Mouse (Mus musculus): ENCODE data around the gene Rpl22.

The Rpl22 gene

GRCm38 (mm10) chr4:152296874-152297861 lies 28.4 kb upstream of the Rpl22 start, which contains the start of gene Icmt:
Gene Icmt (plus strand): TSS chr4:152297227.
- peak; percentile 98 for DNase-seq (ENCODE audit: low read depth, low spot score)

DNA sequence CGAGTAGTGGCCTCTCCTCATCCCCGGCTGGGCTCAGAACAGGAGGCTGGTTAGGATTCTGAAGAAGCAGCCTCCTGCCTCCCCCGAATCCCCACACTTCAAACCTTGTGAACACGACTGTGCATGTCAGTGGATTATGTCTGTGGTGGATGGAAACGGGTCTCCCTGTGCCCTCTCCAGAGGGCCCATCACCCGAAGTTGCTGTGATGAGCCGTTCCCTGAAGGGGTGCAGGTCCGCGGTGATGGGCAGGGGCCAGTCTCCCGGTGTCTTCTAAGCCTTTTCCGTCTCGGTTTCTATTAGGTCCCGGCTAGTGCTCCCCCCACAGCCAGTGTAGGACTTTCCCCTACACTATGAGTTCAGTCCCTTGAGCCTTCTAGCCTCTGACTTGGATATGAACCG lies 26.7 kb upstream of the Rpl22 start:
- DNase-seq (ENCODE audit: low read depth, low spot score) = no peak

GRCm38 (mm10) chr4:152300375-152300774 lies 25.2 kb upstream of the Rpl22 start:
- DNase-seq (ENCODE audit: low read depth, low spot score) = no peak

- no peak for DNase-seq (ENCODE audit: low read depth, low spot score)
Measured at GRCm38 (mm10) chr4:152302012-152302411, 23.5 kb upstream of the Rpl22 start.

GRCm38 (mm10) chr4:152303172-152303571 lies 22.4 kb upstream of the Rpl22 start:
- DNase-seq (ENCODE audit: low read depth, low spot score) = no peak

DNA sequence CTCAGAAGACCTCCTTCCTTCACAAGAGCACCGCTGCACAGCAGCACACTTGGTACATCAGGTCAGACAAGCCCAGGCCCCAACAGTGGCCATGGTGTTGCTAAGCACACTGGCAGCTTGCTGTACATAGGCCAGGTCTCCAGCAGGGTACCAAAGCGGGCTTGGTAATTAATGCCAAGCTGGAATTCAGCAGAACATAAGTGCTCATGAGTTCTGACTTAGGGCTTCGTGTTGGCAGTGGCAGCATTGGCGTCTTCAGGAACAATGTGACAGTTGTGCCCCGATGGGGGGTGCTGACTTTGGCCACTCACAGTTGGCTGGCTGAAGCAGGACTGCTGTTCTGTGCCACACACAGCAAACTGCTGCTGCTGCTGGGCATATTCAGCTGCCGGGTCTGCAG lies 20.9 kb upstream of the Rpl22 start:
- no peak for DNase-seq (ENCODE audit: low read depth, low spot score)

DNA sequence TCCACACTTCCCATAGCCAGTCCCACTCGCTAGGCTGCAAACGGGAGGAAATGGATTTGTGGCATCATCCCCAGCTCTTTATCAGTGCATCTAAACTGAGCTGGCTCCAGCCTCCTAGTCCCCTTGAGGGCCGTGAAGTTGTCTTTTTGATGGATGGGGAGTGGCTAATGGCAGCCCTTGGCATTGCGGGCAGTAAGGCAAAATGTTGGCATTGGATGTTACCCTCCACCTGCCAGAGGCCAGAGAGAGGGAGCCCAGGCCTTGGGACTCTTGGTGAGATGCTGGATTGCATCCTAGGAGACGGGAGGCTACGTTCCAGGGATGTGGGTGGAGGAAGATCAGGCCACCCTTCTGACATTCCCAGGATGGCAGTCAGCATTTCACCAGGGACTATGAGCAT lies 19.6 kb upstream of the Rpl22 start:
- DNase-seq (ENCODE audit: low read depth, low spot score) = no peak

DNA sequence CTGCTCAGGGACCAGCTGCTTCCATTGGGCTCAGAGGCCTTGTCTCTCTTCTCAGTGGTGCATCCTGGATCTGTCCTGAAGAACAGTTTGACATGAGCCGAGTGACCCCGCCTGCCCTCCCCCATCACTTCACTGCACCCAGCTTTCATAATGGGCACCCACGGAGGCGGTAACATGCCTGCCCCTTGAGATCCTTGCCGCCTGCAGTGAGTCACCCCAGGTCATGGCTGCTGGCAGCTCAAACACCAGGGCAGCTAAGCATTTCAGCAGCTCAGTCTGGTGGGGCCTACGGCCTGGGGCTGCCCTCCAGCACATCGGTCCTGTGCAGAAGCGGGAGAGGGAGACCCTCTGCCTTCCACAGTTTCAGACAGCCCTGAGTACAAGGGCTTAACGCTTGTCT lies 18.0 kb upstream of the Rpl22 start:
- no peak for DNase-seq (ENCODE audit: low read depth, low spot score)

- no peak for DNase-seq (ENCODE audit: low read depth, low spot score)
Measured at GRCm38 (mm10) chr4:152312186-152312585, 13.4 kb upstream of the Rpl22 start.

DNA sequence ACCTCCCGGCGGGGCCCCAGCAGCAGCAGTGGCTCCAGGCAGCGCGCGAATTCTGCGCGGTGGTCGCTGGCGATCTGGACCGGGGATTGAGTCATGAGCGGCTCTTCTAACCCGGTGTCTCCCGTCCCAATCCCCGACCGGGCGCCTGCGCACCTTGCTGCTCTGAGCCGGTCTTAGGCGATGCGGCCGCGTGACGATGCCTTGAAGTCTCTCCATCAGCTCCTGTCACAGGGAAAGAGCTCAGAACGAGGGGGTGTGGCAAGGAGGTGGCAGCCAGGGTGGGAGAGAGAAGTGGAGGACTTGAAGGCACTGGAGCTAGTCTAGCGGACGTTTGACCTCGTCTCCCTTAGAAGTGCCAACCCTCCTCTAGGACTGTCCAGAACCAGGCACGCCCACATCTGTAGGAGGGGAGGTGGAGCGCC lies 12.3 kb upstream of the Rpl22 start:
- DNase-seq (ENCODE audit: low read depth, low spot score) = no peak

GRCm38 (mm10) chr4:152313934-152314333 lies 11.6 kb upstream of the Rpl22 start:
- no peak for DNase-seq (ENCODE audit: low read depth, low spot score)

DNA sequence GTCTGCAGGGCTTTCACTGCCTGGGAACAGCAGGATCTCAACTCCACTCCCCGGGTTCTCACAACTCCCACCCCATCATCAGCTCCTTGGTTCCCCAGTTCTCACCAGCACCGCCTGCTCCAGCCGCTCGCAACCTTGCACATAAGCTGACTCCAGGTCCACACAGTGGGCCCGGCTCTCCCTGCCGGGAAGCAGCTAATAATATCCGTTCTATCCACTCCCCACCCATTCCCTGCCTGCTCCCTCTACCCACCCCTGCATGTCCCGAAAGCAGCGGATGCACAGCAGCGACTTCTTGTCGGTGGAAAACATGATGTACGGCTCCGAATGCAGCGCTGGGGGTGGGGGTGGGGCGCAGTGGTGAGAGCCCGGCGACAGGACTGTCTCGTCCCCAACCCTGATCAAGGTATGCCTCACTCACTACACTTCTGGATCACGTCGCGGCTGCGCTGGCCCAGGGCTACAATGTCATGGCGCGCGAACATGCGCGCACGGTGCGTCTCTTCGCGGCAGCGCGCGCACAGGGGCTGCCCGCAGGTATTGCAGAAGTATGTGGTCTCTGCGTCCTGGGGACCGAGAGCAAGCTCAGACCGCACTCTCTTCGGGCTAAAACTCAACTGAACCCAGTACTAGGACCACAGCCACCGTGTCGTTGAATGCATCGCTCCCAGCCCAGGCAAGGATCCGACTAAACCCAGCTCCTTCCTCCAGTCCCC lies 9.9 kb upstream of the Rpl22 start:
- DNase-seq (ENCODE audit: low read depth, low spot score) = no peak

DNA sequence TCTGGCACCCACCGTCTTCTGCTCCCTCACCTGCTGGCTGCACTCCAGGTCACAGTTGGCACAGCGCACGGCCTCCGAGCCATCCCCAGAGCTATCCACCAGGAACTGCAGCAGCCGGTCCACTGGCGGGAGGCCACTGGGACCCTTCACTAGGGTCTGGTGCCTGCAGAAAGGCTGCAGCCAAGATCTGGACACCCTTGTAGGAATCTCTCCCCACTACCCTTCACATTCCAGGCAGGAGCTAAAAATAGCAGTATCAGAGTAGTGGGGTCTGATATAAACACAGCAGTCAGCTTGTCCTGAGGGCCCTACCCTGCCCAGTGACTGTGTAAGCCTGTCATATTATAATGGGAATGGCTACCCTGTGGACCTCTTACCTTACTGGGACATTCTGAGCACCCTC lies 7.9 kb upstream of the Rpl22 start:
- DNase-seq (ENCODE audit: low read depth, low spot score) = no peak

DNA sequence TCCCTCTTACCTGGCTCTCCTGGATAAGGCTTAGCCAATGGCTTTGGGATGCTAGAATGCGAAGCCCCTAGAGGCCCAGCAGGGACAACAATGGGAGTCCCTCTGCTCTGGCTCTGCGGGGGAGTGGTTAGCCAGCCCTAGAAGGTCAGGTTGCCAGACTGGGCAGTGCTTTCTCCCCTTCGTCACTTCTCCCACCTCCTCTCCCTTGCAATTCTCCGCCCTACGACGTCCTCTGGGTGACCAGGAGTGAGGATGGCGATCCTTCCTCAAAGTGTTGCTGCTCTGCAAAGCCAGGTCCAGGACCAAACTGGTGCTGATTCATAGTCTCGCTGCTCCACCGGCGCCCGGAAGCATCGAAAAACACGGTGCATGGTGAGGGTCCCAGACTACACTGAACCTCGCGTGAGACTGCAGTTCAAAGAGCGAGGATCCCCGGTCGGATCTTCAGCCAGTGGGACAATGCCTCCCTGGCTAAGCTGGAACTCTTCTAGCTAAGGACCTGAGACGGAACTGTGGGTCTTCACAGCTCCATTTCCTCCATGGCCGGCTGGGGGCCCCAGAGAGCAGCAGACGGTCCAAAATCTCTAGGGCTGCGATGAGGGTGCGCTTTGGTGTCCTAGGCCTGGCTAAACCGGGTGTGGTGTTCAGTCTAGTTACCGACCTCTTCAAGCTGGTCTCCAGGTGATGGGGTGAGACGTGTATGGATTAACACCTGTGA lies 6.9 kb upstream of the Rpl22 start, which contains the start of gene Rnf207:
Gene Rnf207 (minus strand): TSS at position 477 of the 718 bp plus-strand sequence.
- no peak for DNase-seq (ENCODE audit: low read depth, low spot score)

- DNase-seq (ENCODE audit: low read depth, low spot score) = no peak
Measured at GRCm38 (mm10) chr4:152321464-152321863, 4.1 kb upstream of the Rpl22 start.

GRCm38 (mm10) chr4:152324641-152325562 lies 640 bp upstream of the Rpl22 start:
- DNase-seq (ENCODE audit: low read depth, low spot score) = no peak

DNA sequence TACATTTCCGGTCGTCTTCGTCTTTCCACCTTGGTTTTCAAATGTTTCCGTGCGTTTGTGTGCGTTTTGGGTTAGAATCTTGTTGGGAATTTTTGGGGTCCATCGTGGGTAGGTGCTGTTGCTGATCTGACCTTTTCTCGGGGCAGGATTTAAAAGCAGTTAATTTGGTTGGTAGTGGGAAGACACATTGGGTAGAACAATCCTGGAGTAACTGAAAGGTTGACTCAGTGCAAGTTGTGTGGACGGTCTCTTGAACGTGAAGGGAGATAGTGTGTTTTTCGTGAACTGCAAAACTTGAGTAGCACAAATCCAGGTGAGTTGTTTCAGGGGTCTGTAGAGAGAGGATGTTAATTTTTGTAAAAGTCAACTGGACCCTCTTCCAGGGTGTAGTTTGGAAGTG lies 1.0 kb downstream of the Rpl22 start:
- DNase-seq (ENCODE audit: low read depth, low spot score) = no peak

GRCm38 (mm10) chr4:152328691-152329090 lies 3.1 kb downstream of the Rpl22 start:
- DNase-seq (ENCODE audit: low read depth, low spot score) = no peak

- DNase-seq (ENCODE audit: low read depth, low spot score) = peak; percentile 61
Measured at GRCm38 (mm10) chr4:152332952-152333351, 7.4 kb downstream of the Rpl22 start.

DNA sequence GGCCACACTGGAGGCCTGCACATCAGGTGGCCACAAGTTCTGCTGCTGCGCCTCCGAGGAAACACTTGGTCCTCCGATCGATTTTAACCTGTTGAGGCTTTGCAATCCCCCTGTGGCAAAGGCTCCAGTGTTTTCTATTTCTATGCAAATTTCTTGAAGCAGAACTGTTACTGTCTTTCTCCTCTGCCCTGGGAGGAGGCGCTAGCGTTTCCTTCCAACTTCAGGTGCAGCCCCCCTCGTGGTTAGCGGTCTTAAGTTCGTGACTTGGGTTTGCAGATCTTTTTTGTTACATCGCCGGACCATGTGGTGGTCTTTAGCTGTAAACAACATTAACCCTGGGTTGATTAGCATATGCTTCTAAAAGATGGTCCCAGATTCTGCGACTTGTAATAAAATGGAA lies 8.0 kb downstream of the Rpl22 start:
- no peak for DNase-seq (ENCODE audit: low read depth, low spot score)

- DNase-seq (ENCODE audit: low read depth, low spot score) = no peak
Measured at GRCm38 (mm10) chr4:152337772-152338171, 12.2 kb downstream of the Rpl22 start.
